8 mouse cellular contexts compared by ENCODE assay signal in genomic region chr9:108189488-108189786, GRCm38 (mm10). TPM values are rescaled to one million over a fixed set of nuclear protein-coding genes. Genes with fewer than 3 reads are reported as not detected.
DNase-seq lines count a peak whose midpoint lies in the region; ATAC-seq lines count a peak whose summit lies in the region.

No protein-coding gene starts in this region.

- no peak overlapping the region for H3K27ac ChIP-seq in heart, embryonic 12.5 days (ENCODE audit: poor library complexity, severe bottlenecking)
- no peak overlapping the region for H3K27ac ChIP-seq in embryonic facial prominence, embryonic 10.5 days (replicated peaks)
- H3K27ac ChIP-seq in hindbrain, embryonic 14.5 days, result peak overlapping the region; percentile 82
- H3K27ac ChIP-seq in midbrain, embryonic 14.5 days (replicated peaks; ENCODE audit: low read depth, low read length), result peak overlapping the region; percentile 79

- H3K4me2 ChIP-seq in heart, embryonic 12.5 days, result peak overlapping the region; percentile 98
- H3K4me2 ChIP-seq in hindbrain, embryonic 14.5 days (replicated peaks), result peak overlapping the region; percentile 71
- H3K4me2 ChIP-seq in midbrain, embryonic 14.5 days (ENCODE audit: low read length), result peak overlapping the region; percentile 65

- H3K9me3 ChIP-seq in heart, embryonic 12.5 days (replicated peaks), result no peaks in the 10 kb centered on the region
- no peaks in the 10 kb centered on the region for H3K9me3 ChIP-seq in embryonic facial prominence, embryonic 10.5 days
- no peaks in the 10 kb centered on the region for H3K9me3 ChIP-seq in hindbrain, embryonic 14.5 days (ENCODE audit: control insufficient read depth, low read length)
- no peaks in the 10 kb centered on the region for H3K9me3 ChIP-seq in midbrain, embryonic 14.5 days (ENCODE audit: control insufficient read depth, low read length)

- peaks cover 4% of the 10 kb centered on the region; the same call in 1 of the 2 replicates for H3K4me1 ChIP-seq in heart, embryonic 12.5 days (replicated peaks)
- peaks cover 13% of the 10 kb centered on the region for H3K4me1 ChIP-seq in embryonic facial prominence, embryonic 10.5 days
- peaks cover 21% of the 10 kb centered on the region for H3K4me1 ChIP-seq in hindbrain, embryonic 14.5 days (replicated peaks; ENCODE audit: control insufficient read depth, insufficient read depth, low read length)
- peaks cover 19% of the 10 kb centered on the region for H3K4me1 ChIP-seq in midbrain, embryonic 14.5 days (ENCODE audit: control insufficient read depth, insufficient read depth, low read length)

- peaks cover 64% of the 10 kb centered on the region for H3K27me3 ChIP-seq in heart, embryonic 12.5 days (replicated peaks)
- H3K27me3 ChIP-seq in embryonic facial prominence, embryonic 10.5 days (replicated peaks; ENCODE audit: low read depth, poor library complexity, severe bottlenecking), result peaks cover 52% of the 10 kb centered on the region
- H3K27me3 ChIP-seq in hindbrain, embryonic 14.5 days (ENCODE audit: control insufficient read depth, insufficient read depth, low read length), result no peaks in the 10 kb centered on the region
- H3K27me3 ChIP-seq in midbrain, embryonic 14.5 days (ENCODE audit: control insufficient read depth, insufficient read depth, low read length), result no peaks in the 10 kb centered on the region

- H3K36me3 ChIP-seq in heart, embryonic 12.5 days, result no peaks in the 10 kb centered on the region
- no peaks in the 10 kb centered on the region for H3K36me3 ChIP-seq in embryonic facial prominence, embryonic 10.5 days (replicated peaks)
- peaks cover 15% of the 10 kb centered on the region for H3K36me3 ChIP-seq in hindbrain, embryonic 14.5 days (replicated peaks; ENCODE audit: control insufficient read depth, insufficient read depth)
- 0 out of 2 replicates have a peak, but pooled peaks cover 22% of the 10 kb centered on the region for H3K36me3 ChIP-seq in midbrain, embryonic 14.5 days (ENCODE audit: control insufficient read depth, insufficient read depth, low read length)

- no peak for ATAC-seq in heart, embryonic 12.5 days (ENCODE audit: insufficient number of reproducible peaks, low FRiP score)
- ATAC-seq in hindbrain, embryonic 14.5 days (ENCODE audit: low FRiP score), result 0 out of 2 replicates have a peak, but pooled peaks have one; percentile 31
- no peak for ATAC-seq in midbrain, embryonic 14.5 days (ENCODE audit: low FRiP score, low TSS enrichment)

- WGBS in heart, embryonic 12.5 days, result 38% methylated on average over 5 of the region's 5 CpGs
- WGBS in embryonic facial prominence, embryonic 10.5 days, result 41% methylated on average over 5 of the region's 5 CpGs
- 24% methylated on average over 5 of the region's 5 CpGs for WGBS in hindbrain, embryonic 14.5 days
- WGBS in midbrain, embryonic 14.5 days, result 20% methylated on average over 5 of the region's 5 CpGs

- H3K9ac ChIP-seq in heart, embryonic 12.5 days, result no peak overlapping the region
- H3K9ac ChIP-seq in hindbrain, embryonic 14.5 days, result peak overlapping the region; percentile 96
- H3K9ac ChIP-seq in midbrain, embryonic 14.5 days (replicated peaks; ENCODE audit: low read length), result peak overlapping the region; percentile 93

- no peak for DNase-seq in heart, postnatal 4 days
- DNase-seq in embryonic facial prominence, embryonic 10.5 days (ENCODE audit: low spot score), result no peak
- DNase-seq in hindbrain, embryonic 14.5 days (ENCODE audit: low spot score), result no peak
- no peak for DNase-seq in midbrain, embryonic 14.5 days
- DNase-seq in right cerebral cortex, adult 18-20 months, result no peak
- no peak for DNase-seq in cerebellum, postnatal 4 days (ENCODE audit: low spot score in 2 of 2)
- no peak for DNase-seq in kidney, adult 8-10 months

- H3K4me3 ChIP-seq in heart, embryonic 12.5 days, result peak overlapping the region; percentile 64; the same call in 1 of the 2 replicates
- peak overlapping the region; percentile 78 for H3K4me3 ChIP-seq in embryonic facial prominence, embryonic 10.5 days
- H3K4me3 ChIP-seq in hindbrain, embryonic 14.5 days (replicated peaks; ENCODE audit: low read length), result peak overlapping the region; percentile 94
- H3K4me3 ChIP-seq in midbrain, embryonic 14.5 days (replicated peaks; ENCODE audit: low read depth, low read length), result peak overlapping the region; percentile 86

RNA-seq across cellular contexts. Expression of gene Bsn, which starts 0.7 kb away (rescaled TPM):
- 0.39 and 0.50 TPM in 2 replicates for polyA plus RNA-seq in heart, embryonic 12.5 days (2016; fragmentation: Nextera tagmentation; extraction: Ambion mirVana)
- under 1 TPM; 0.07 to 0.11 TPM for total RNA-seq in heart, postnatal 4 days (2021)
- 1.4 and 1.7 TPM in 2 replicates for polyA plus RNA-seq in embryonic facial prominence, embryonic 10.5 days (2016; fragmentation: Nextera tagmentation; extraction: Ambion mirVana)
- 15.4 and 15.7 TPM in 2 replicates for polyA plus RNA-seq in hindbrain, embryonic 14.5 days (2014; fragmentation: Nextera tagmentation; extraction: Ambion mirVana)
- 14.2 and 14.7 TPM in 2 replicates for polyA plus RNA-seq in midbrain, embryonic 14.5 days (2014; fragmentation: Nextera tagmentation; extraction: Ambion mirVana)

Comparison
In these comparisons a context has a peak if more than half of its experiments do, and no peak if none do; other contexts are left out.
1. H3K27ac ChIP-seq: peak in hindbrain, embryonic 14.5 days (single experiment) and midbrain, embryonic 14.5 days (single experiment); none in heart, embryonic 12.5 days (single experiment) and embryonic facial prominence, embryonic 10.5 days (single experiment).
2. Peak in every context shown above with its lines, with median percentiles within 50 percentile points of each other: H3K4me2 ChIP-seq and H3K4me3 ChIP-seq.